Mouse (Mus musculus) liver, embryonic 14.5 days (tissue): ENCODE results near the gene Ptprcap.
"Not testable (repeated sequence)": the region's sequence is repeated elsewhere in the genome, so short reads cannot be mapped to it uniquely, and the experiment has no call there.

Experiments used
- CTCF ChIP-seq: IDR thresholded peaks from 2 replicates; pipeline ENCODE4 v1.5.1; 2016; ENCODE audit warnings: antibody characterized with exemption, low read depth, control low read depth
- EP300 ChIP-seq: IDR thresholded peaks from 2 replicates; pipeline ENCODE4 v1.6.1; 2016; ENCODE audit warnings: antibody characterized with exemption, low read depth

- TF ChIP-seq CTCF, EP300: not testable (repeated sequence)
Observed at GRCm38 (mm10) chr19:4135229-4135962, 18.0 kb upstream of the Ptprcap start.
